Mouse (Mus musculus) hindbrain, postnatal 0 days (tissue): ENCODE data around the gene 1810024B03Rik. TPM values are rescaled to one million over a fixed set of nuclear protein-coding genes. Genes with fewer than 3 reads are reported as not detected.
"Not testable (repeated sequence)": the region's sequence is repeated elsewhere in the genome, so short reads cannot be mapped to it uniquely, and the experiment has no call there.

Source experiments
- ATAC-seq: fragments of 200-750 bp; cut with Nextera tagmentation; 2 replicates; pipeline ENCODE4 v1.8.0; 2017; ENCODE audit warnings: mild to moderate bottlenecking, moderate TSS enrichment, moderate library complexity
- DNase-seq: peaks from one replicate; pipeline ENCODE4 v3.0.0-alpha.2; 2015; ENCODE audit warnings: low spot score
- H3K27ac ChIP-seq: fragments of 300-500 bp; sonication (generic); 2 replicates; pipeline ENCODE4 v1.5.1; 2014; ENCODE audit warnings: mild to moderate bottlenecking
- H3K27me3 ChIP-seq: fragments of 300-500 bp; sonication (generic); 2 replicates; pipeline ENCODE4 v1.6.1; 2014; ENCODE audit warnings: low read length, mixed read lengths; ENCODE audit not compliant: insufficient read depth
- H3K36me3 ChIP-seq: fragments of 300-500 bp; sonication (generic); 2 replicates; pipeline ENCODE4 v1.6.1; 2014; ENCODE audit warnings: low read length, mixed read lengths; ENCODE audit not compliant: insufficient read depth
- H3K4me1 ChIP-seq: fragments of 300-500 bp; sonication (generic); 2 replicates; pipeline ENCODE4 v1.6.1; 2014; ENCODE audit warnings: antibody characterized with exemption, low read length, mixed read lengths; ENCODE audit not compliant: insufficient read depth
- H3K4me2 ChIP-seq: fragments of 300-500 bp; sonication (generic); 2 replicates; pipeline ENCODE4 v1.6.1; 2014; ENCODE audit warnings: low read depth, mild to moderate bottlenecking, low read length, moderate library complexity, mixed read lengths
- H3K4me3 ChIP-seq: fragments of 300-500 bp; sonication (generic); 2 replicates; pipeline ENCODE4 v1.5.1; 2014; ENCODE audit warnings: low read length
- H3K9ac ChIP-seq: fragments of 300-500 bp; sonication (generic); replicated peaks from 2 replicates; pipeline ENCODE4 v1.6.1; 2014; ENCODE audit warnings: mild to moderate bottlenecking, low read length, moderate library complexity, mixed read lengths
- H3K9me3 ChIP-seq: fragments of 300-500 bp; sonication (generic); 2 replicates; pipeline ENCODE4 v1.6.1; 2016; ENCODE audit warnings: low read length, mixed read lengths
- CTCF ChIP-seq: IDR thresholded peaks from 2 replicates; pipeline ENCODE4 v1.5.1; 2016; ENCODE audit warnings: antibody characterized with exemption, control low read depth, low read depth
- WGBS: fragments of 180-500 bp; shearing (Covaris S2); extraction: QIAGEN DNeasy Blood & Tissue Kit; methylation state at CpG from one replicate; pipeline ENCODE4 v1.1.7; 2014; 5-methylcytosine and 5-hydroxymethylcytosine counted together
- polyA plus RNA-seq: library from polyadenylated mRNA; unstranded; fragments of >200 nt; fragmentation: Nextera tagmentation; extraction: Ambion mirVana; gene quantifications from 2 replicates; pipeline ENCODE4 v1.2.1, GENCODE M21; 2015
- total RNA-seq: library from RNA; depleted of rRNA; stranded (reverse); fragments of >200 nt; gene quantifications from 2 replicates; pipeline ENCODE4 v1.2.3, GENCODE M21; 2014

1810024B03Rik gene
- total and polyA plus RNA-seq, 2 experiments from 2014 or later: 0.26 to 1.7 TPM

GRCm38 (mm10) chr2:127217746-127218145 is 9.7 kb upstream of the 1810024B03Rik start:
- no peak overlapping the region for H3K4me2 ChIP-seq
- no peak overlapping the region for H3K27ac ChIP-seq
- H3K4me1 ChIP-seq: no peaks in the 10 kb centered on the region
- no peak overlapping the region for H3K9ac ChIP-seq
- no peak overlapping the region for H3K4me3 ChIP-seq
- no peak for DNase-seq
- H3K27me3 ChIP-seq: no peaks in the 10 kb centered on the region
- no peak for TF ChIP-seq CTCF
- H3K36me3 ChIP-seq: peaks cover 86% of the 10 kb centered on the region
- 95% methylated on average over 5 of the region's 5 CpGs for WGBS
- no peak for ATAC-seq
- no peaks in the 10 kb centered on the region for H3K9me3 ChIP-seq

- no peaks in the 10 kb centered on the region for H3K9me3 ChIP-seq
- TF ChIP-seq CTCF: no peak
- ATAC-seq (no peak), DNase-seq (no peak)
- no peak overlapping the region for H3K9ac ChIP-seq
- H3K36me3 ChIP-seq: peaks cover 44% of the 10 kb centered on the region
- no peak overlapping the region for H3K27ac ChIP-seq
- WGBS: 93% methylated on average over 11 of the region's 11 CpGs
- no peaks in the 10 kb centered on the region for H3K27me3 ChIP-seq
- peaks cover 9% of the 10 kb centered on the region for H3K4me1 ChIP-seq
- no peak overlapping the region for H3K4me2 ChIP-seq
- H3K4me3 ChIP-seq: no peak overlapping the region
These were observed 2.6 kb upstream of the 1810024B03Rik start for GRCm38 (mm10) chr2:127210701-127211100.

- ATAC-seq: no peak
- TF ChIP-seq CTCF: no peak
- Histone ChIP-seq H3K9ac (peak overlapping the region; percentile 71), H3K27me3 (no peaks in the 10 kb centered on the region), H3K4me2 (peak overlapping the region; percentile 82), H3K27ac (peak overlapping the region; percentile 78), H3K4me1 (peaks cover 9% of the 10 kb centered on the region), H3K9me3 (no peaks in the 10 kb centered on the region), H3K4me3 (peak overlapping the region; percentile 78), H3K36me3 (peaks cover 25% of the 10 kb centered on the region)
- no peak for DNase-seq
- WGBS: under 1% methylated on average over 17 of the region's 17 CpGs
These were observed 331 bp upstream of the 1810024B03Rik start for GRCm38 (mm10) chr2:127208452-127208769.

- Histone ChIP-seq H3K27me3 (no peaks in the 10 kb centered on the region), H3K4me1 (peaks cover 9% of the 10 kb centered on the region), H3K36me3 (peaks cover 16% of the 10 kb centered on the region), H3K27ac (no peak overlapping the region), H3K9ac (no peak overlapping the region), H3K4me3 (no peak overlapping the region), H3K9me3 (no peaks in the 10 kb centered on the region), H3K4me2 (no peak overlapping the region)
- TF ChIP-seq CTCF: no peak
- 96% methylated on average over 2 of the region's 2 CpGs for WGBS
- no peak for ATAC-seq
- DNase-seq: no peak
These were observed 1.2 kb downstream of the 1810024B03Rik start for GRCm38 (mm10) chr2:127206916-127207315.

- not testable (repeated sequence) for H3K9me3 ChIP-seq, H3K4me3 ChIP-seq, H3K4me2 ChIP-seq, H3K36me3 ChIP-seq, DNase-seq, H3K27me3 ChIP-seq, H3K27ac ChIP-seq, H3K4me1 ChIP-seq, H3K9ac ChIP-seq, ATAC-seq
- 89% methylated on average over 4 of the region's 4 CpGs for WGBS
These were observed 2.1 kb downstream of the 1810024B03Rik start for GRCm38 (mm10) chr2:127205936-127206335.

GRCm38 (mm10) chr2:127204932-127205331 is 3.1 kb downstream of the 1810024B03Rik start:
- H3K9ac ChIP-seq: no peak overlapping the region
- peaks cover 9% of the 10 kb centered on the region for H3K4me1 ChIP-seq
- WGBS: 31% methylated on average over 3 of the region's 3 CpGs
- ATAC-seq: no peak
- H3K9me3 ChIP-seq: no peaks in the 10 kb centered on the region
- no peaks in the 10 kb centered on the region for H3K27me3 ChIP-seq
- H3K4me2 ChIP-seq: no peak overlapping the region
- no peak overlapping the region for H3K4me3 ChIP-seq
- H3K36me3 ChIP-seq: no peaks in the 10 kb centered on the region
- peak; percentile 84 for TF ChIP-seq CTCF
- no peak overlapping the region for H3K27ac ChIP-seq
- peak; percentile 77 for DNase-seq

- H3K4me1 ChIP-seq: no peaks in the 10 kb centered on the region
- H3K4me3 ChIP-seq: no peak overlapping the region
- ATAC-seq (no peak), DNase-seq (no peak)
- no peak for TF ChIP-seq CTCF
- H3K4me2 ChIP-seq: no peak overlapping the region
- H3K27ac ChIP-seq: no peak overlapping the region
- H3K36me3 ChIP-seq: no peaks in the 10 kb centered on the region
- H3K27me3 ChIP-seq: no peaks in the 10 kb centered on the region
- H3K9ac ChIP-seq: no peak overlapping the region
- H3K9me3 ChIP-seq: no peaks in the 10 kb centered on the region
These were observed 18.5 kb downstream of the 1810024B03Rik start for GRCm38 (mm10) chr2:127189574-127189973.
